In the genomic region with DNA sequence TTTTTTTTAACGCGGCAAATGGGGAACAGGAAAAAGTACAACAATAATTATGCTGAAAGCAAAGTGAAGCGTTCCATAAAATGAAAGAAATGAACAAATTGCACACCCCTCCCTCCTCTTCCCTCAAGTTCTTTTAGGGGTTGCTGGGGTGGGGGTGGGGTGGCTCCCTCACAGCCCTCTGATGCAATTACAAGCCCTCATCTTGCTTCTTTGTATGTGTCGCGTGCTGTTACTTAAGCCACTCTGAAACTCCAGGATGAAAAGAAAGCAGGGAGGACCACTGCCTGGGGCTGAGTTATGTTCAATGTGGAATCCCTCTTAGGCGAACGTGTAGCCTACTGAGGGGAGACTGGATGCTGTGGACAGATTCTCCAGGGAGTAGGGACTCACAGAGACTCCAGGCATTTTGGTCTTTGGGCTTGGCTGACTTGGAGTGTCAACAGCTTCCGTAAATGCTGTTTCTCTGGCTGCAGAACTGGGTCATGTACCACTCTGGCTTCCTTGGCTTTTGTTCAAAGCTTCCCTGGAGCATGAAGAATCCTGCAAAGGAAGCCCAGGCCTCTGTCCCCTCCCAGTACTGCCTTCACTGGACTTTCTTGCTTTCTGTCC, we compare ENCODE assay signal across 8 mouse cellular contexts.
DNase-seq lines count a peak whose midpoint lies in the region; ATAC-seq and TF ChIP-seq lines count a peak whose summit lies in the region.

No protein-coding gene starts in this region.

- H3K9ac ChIP-seq in kidney, embryonic 14.5 days (ENCODE audit: low read depth, low read length), result no peak overlapping the region
- H3K9ac ChIP-seq in hindbrain, embryonic 13.5 days, result no peak overlapping the region
- no peak overlapping the region for H3K9ac ChIP-seq in midbrain, postnatal 0 days (replicated peaks; ENCODE audit: low read length, poor library complexity, severe bottlenecking)

- DNase-seq in kidney, postnatal 10 days, result no peak
- DNase-seq in cerebellum, postnatal 36 days, result peak; percentile 53 to 65
- peak; percentile 88 for DNase-seq in midbrain, postnatal 0 days (ENCODE audit: low spot score)
- no peak for DNase-seq in spleen, adult 12 weeks (ENCODE audit: low spot score)
- DNase-seq in gastrocnemius, adult 8-10 months (ENCODE audit: low spot score in 2 of 2), result no peak
- DNase-seq in urinary bladder, postnatal 36 days (ENCODE audit: low spot score in 2 of 2), result no peak

- no peak overlapping the region for H3K4me3 ChIP-seq in kidney, embryonic 14.5 days (ENCODE audit: low read length)
- H3K4me3 ChIP-seq in hindbrain, embryonic 13.5 days, result no peak overlapping the region
- H3K4me3 ChIP-seq in midbrain, postnatal 0 days (ENCODE audit: low read depth, low read length), result no peak overlapping the region

- no peak overlapping the region for H3K4me2 ChIP-seq in kidney, embryonic 14.5 days (replicated peaks; ENCODE audit: low read depth, low read length)
- H3K4me2 ChIP-seq in hindbrain, embryonic 13.5 days, result 0 out of 2 replicates have a peak overlapping the region, but pooled peaks have one; percentile 4
- no peak overlapping the region; the same call in 1 of the 2 replicates for H3K4me2 ChIP-seq in midbrain, postnatal 0 days (ENCODE audit: low read depth, low read length, poor library complexity, severe bottlenecking)

- H3K4me1 ChIP-seq in kidney, embryonic 14.5 days (ENCODE audit: control insufficient read depth, insufficient read depth, low read length), result peaks cover 6% of the 10 kb centered on the region; the same call in 1 of the 2 replicates
- H3K4me1 ChIP-seq in hindbrain, embryonic 13.5 days (replicated peaks), result peaks cover 53% of the 10 kb centered on the region
- peaks cover 42% of the 10 kb centered on the region for H3K4me1 ChIP-seq in midbrain, postnatal 0 days (ENCODE audit: insufficient read depth, low read length)

- no peak overlapping the region for H3K27ac ChIP-seq in kidney, embryonic 14.5 days (ENCODE audit: low read depth, low read length)
- peak overlapping the region; percentile 80 for H3K27ac ChIP-seq in hindbrain, embryonic 13.5 days
- peak overlapping the region; percentile 65 for H3K27ac ChIP-seq in midbrain, postnatal 0 days (ENCODE audit: low read depth, low read length)

- 27% methylated on average over 8 of the region's 8 CpGs for WGBS in kidney, embryonic 14.5 days
- 23% methylated on average over 8 of the region's 8 CpGs for WGBS in hindbrain, embryonic 13.5 days
- 19% methylated on average over 8 of the region's 8 CpGs for WGBS in midbrain, postnatal 0 days

- H3K9me3 ChIP-seq in kidney, embryonic 14.5 days (ENCODE audit: control insufficient read depth, low read length), result no peaks in the 10 kb centered on the region
- H3K9me3 ChIP-seq in hindbrain, embryonic 13.5 days, result no peaks in the 10 kb centered on the region
- H3K9me3 ChIP-seq in midbrain, postnatal 0 days (ENCODE audit: low read length), result no peaks in the 10 kb centered on the region

- no peaks in the 10 kb centered on the region for H3K36me3 ChIP-seq in kidney, embryonic 14.5 days (ENCODE audit: control insufficient read depth, insufficient read depth, low read length)
- no peaks in the 10 kb centered on the region for H3K36me3 ChIP-seq in hindbrain, embryonic 13.5 days
- H3K36me3 ChIP-seq in midbrain, postnatal 0 days (ENCODE audit: insufficient read depth, low read length), result no peaks in the 10 kb centered on the region

- 0 out of 2 replicates have a peak, but pooled peaks have one; percentile 33 for ATAC-seq in kidney, embryonic 14.5 days (ENCODE audit: low FRiP score, low TSS enrichment)
- ATAC-seq in hindbrain, embryonic 13.5 days (ENCODE audit: low FRiP score), result peak; percentile 76
- ATAC-seq in midbrain, postnatal 0 days (ENCODE audit: low FRiP score), result peak; percentile 61

- TF ChIP-seq CTCF in midbrain, postnatal 0 days (IDR thresholded peaks at IDR 0.05), result no peak

- no peaks in the 10 kb centered on the region for H3K27me3 ChIP-seq in kidney, embryonic 14.5 days (ENCODE audit: control insufficient read depth, insufficient read depth, low read length)
- H3K27me3 ChIP-seq in hindbrain, embryonic 13.5 days, result no peaks in the 10 kb centered on the region
- no peaks in the 10 kb centered on the region for H3K27me3 ChIP-seq in midbrain, postnatal 0 days (ENCODE audit: insufficient read depth, low read length)

Comparison
In these comparisons a context has a peak if more than half of its experiments do, and no peak if none do; other contexts are left out.
1. DNase-seq: peak in cerebellum, postnatal 36 days (2 of 2) and midbrain, postnatal 0 days (single experiment); none in kidney, postnatal 10 days (single experiment), spleen, adult 12 weeks (single experiment), gastrocnemius, adult 8-10 months (0 of 2) and urinary bladder, postnatal 36 days (0 of 2).
2. Peak in every context shown above with its lines, with median percentiles within 50 percentile points of each other: ATAC-seq.